Mouse (Mus musculus): ENCODE data around the gene Olfr54. TPM values are rescaled to one million over a fixed set of nuclear protein-coding genes. Genes with fewer than 3 reads are reported as not detected.

Olfr54 gene
- polyA plus RNA-seq, 1 experiment: not detected

DNA sequence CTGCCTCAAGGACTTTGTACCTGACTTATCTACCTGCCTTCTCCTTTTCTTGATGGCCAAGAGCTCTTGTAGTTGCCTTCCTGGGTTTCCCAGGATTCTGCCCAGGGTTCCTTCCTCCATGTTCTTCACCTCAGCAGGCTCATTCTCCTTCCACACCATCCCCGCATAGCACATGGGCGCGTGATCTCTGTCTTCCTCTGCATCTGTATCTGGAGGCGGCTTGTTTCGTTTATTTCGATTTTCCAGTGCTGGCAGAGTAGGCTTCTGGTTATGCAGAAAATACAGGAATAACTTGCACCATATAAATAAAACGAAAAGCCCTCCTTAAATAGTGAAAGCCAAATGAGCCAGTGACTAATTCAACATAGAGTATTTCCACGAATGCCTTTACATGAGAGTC lies 49.8 kb downstream of the Olfr54 start:
- DNase-seq (ENCODE audit: low read depth, low spot score): no peak
- WGBS: 89% methylated on average over 8 of the region's 8 CpGs

Other genes starting within 250 kb of the Olfr54 start
- gene Zfp354c, start 186.5 kb upstream of the Olfr54 start, polyA plus RNA-seq (2012; rRNA removed): 0.19 and 0.55 TPM in 2 replicates
- gene Zfp879, start 172.7 kb upstream of the Olfr54 start, polyA plus RNA-seq (2012; rRNA removed): 0.06 and 0.08 TPM in 2 replicates
- 0.23 and 0.45 TPM in 2 replicates for gene Grm6, start 163.6 kb upstream of the Olfr54 start, polyA plus RNA-seq (2012; rRNA removed)
- gene Zfp454, start 126.6 kb upstream of the Olfr54 start, polyA plus RNA-seq (2012; rRNA removed): 0.15 and 0.40 TPM in 2 replicates
- 0.58 and 1.1 TPM in 2 replicates for gene Zfp2, start 98.1 kb upstream of the Olfr54 start, polyA plus RNA-seq (2012; rRNA removed)
- gene Zfp354b, start 82.6 kb upstream of the Olfr54 start, polyA plus RNA-seq (2012; rRNA removed): 0.04 TPM in 1 of 2 replicates, not detected in the other
- not detected in 2 replicates for gene 4933414I15Rik, start 70.5 kb upstream of the Olfr54 start, polyA plus RNA-seq (2012; rRNA removed)
- gene Prop1, start 60.5 kb upstream of the Olfr54 start, polyA plus RNA-seq (2012; rRNA removed): not detected in 2 replicates
- gene Olfr1378, start 47.7 kb upstream of the Olfr54 start, polyA plus RNA-seq (2012; rRNA removed): not detected in 2 replicates
- not detected in 2 replicates for gene Olfr1377, start 32.3 kb upstream of the Olfr54 start, polyA plus RNA-seq (2012; rRNA removed)
- gene Olfr51, start 10.6 kb upstream of the Olfr54 start, polyA plus RNA-seq (2012; rRNA removed): not detected in 2 replicates
- gene Olfr1375, start 33.9 kb downstream of the Olfr54 start, polyA plus RNA-seq (2012; rRNA removed): not detected in 2 replicates
- gene Zfp354a, start 45.0 kb downstream of the Olfr54 start, polyA plus RNA-seq (2012; rRNA removed): 0.61 and 1.3 TPM in 2 replicates
- gene Gm12569, start 206.2 kb downstream of the Olfr54 start, polyA plus RNA-seq (2012; rRNA removed): not detected in 2 replicates
- gene Clk4, start 247.5 kb downstream of the Olfr54 start, polyA plus RNA-seq (2012; rRNA removed): 21.8 and 31.9 TPM in 2 replicates
- 0.27 and 0.35 TPM in 2 replicates for gene BC049762, start 248.8 kb downstream of the Olfr54 start, polyA plus RNA-seq (2012; rRNA removed)